Mouse (Mus musculus) kidney, embryonic 16.5 days (tissue): ENCODE data around the gene Lama2. TPM values are rescaled to one million over a fixed set of nuclear protein-coding genes. Genes with fewer than 3 reads are reported as not detected.
A peak's percentile ranks its signal among the peaks of the same experiment; 100 is the strongest.

Experiments used
- ATAC-seq: fragments of 200-750 bp; cut with Nextera tagmentation; 2 replicates; pipeline ENCODE4 v1.8.0; 2017; ENCODE audit warnings: moderate TSS enrichment; ENCODE audit not compliant: low FRiP score, low TSS enrichment
- H3K27ac ChIP-seq: fragments of 300-500 bp; sonication (generic); 2 replicates; pipeline ENCODE4 v1.5.1; 2014; ENCODE audit warnings: low read length
- H3K27me3 ChIP-seq: fragments of 300-500 bp; sonication (generic); 2 replicates; pipeline ENCODE4 v1.6.1; 2014; ENCODE audit warnings: low read length, control low read depth, mixed read lengths; ENCODE audit not compliant: insufficient read depth
- H3K36me3 ChIP-seq: fragments of 300-500 bp; sonication (generic); 2 replicates; pipeline ENCODE4 v1.6.1; 2014; ENCODE audit warnings: low read length, control low read depth, mixed read lengths; ENCODE audit not compliant: insufficient read depth
- H3K4me1 ChIP-seq: fragments of 300-500 bp; sonication (generic); 2 replicates; pipeline ENCODE4 v1.6.1; 2014; ENCODE audit warnings: low read length, control low read depth, mixed read lengths; ENCODE audit not compliant: insufficient read depth
- H3K4me2 ChIP-seq: fragments of 300-500 bp; sonication (generic); replicated peaks from 2 replicates; pipeline ENCODE4 v1.6.1; 2014; ENCODE audit warnings: low read depth, low read length
- H3K4me3 ChIP-seq: fragments of 300-500 bp; sonication (generic); 2 replicates; pipeline ENCODE4 v1.5.1; 2014; ENCODE audit warnings: mild to moderate bottlenecking, low read length
- H3K9ac ChIP-seq: fragments of 300-500 bp; sonication (generic); replicated peaks from 2 replicates; pipeline ENCODE4 v1.6.1; 2014; ENCODE audit warnings: low read length
- H3K9me3 ChIP-seq: fragments of 300-500 bp; sonication (generic); 2 replicates; pipeline ENCODE4 v1.6.1; 2016; ENCODE audit warnings: low read length, control low read depth
- WGBS: fragments of 180-500 bp; shearing (Covaris S2); extraction: QIAGEN DNeasy Blood & Tissue Kit; methylation state at CpG from one replicate; pipeline ENCODE4 v1.1.7; 2014; 5-methylcytosine and 5-hydroxymethylcytosine counted together
- polyA plus RNA-seq: library from polyadenylated mRNA; unstranded; fragments of >200 nt; fragmentation: Nextera tagmentation; extraction: Ambion mirVana; gene quantifications from 2 replicates; pipeline ENCODE4 v1.2.1, GENCODE M21; 2015

Lama2 gene
- polyA plus RNA-seq, result 12.7 and 16.0 TPM in 2 replicates

GRCm38 (mm10) chr10:27619658-27620057, at the start of gene Lama2:
Lama2 (minus strand) TSS chr10:27619758.
- 92% methylated on average over 3 of the region's 3 CpGs for WGBS
- Histone ChIP-seq H3K9me3 (no peaks in the 10 kb centered on the region), H3K36me3 (no peaks in the 10 kb centered on the region), H3K9ac (no peak within 1 kb of the TSS), H3K27me3 (no peaks in the 10 kb centered on the region), H3K27ac (no peak within 1 kb of the TSS), H3K4me2 (no peak within 1 kb of the TSS), H3K4me3 (no peak within 1 kb of the TSS), H3K4me1 (peaks cover 9% of the 10 kb centered on the region; the same call in 1 of the 2 replicates)
- ATAC-seq, result no peak

GRCm38 (mm10) chr10:27664391-27664790, 44.8 kb upstream of the Lama2 start:
- ATAC-seq, result no peak
- H3K36me3 ChIP-seq, result no peaks in the 10 kb centered on the region
- 86% methylated on average over 1 of the region's 1 CpGs for WGBS

GRCm38 (mm10) chr10:27663396-27663795, 43.8 kb upstream of the Lama2 start:
- H3K27me3 ChIP-seq, result no peaks in the 10 kb centered on the region
- H3K9ac ChIP-seq, result no peak overlapping the region
- H3K4me1 ChIP-seq, result no peaks in the 10 kb centered on the region
- WGBS, result 35% methylated on average over 1 of the region's 1 CpGs
- H3K36me3 ChIP-seq, result no peaks in the 10 kb centered on the region
- no peak overlapping the region for H3K4me3 ChIP-seq
- H3K27ac ChIP-seq, result no peak overlapping the region
- H3K4me2 ChIP-seq, result no peak overlapping the region
- H3K9me3 ChIP-seq, result no peaks in the 10 kb centered on the region; the same call in 1 of the 2 replicates
- no peak for ATAC-seq

More at GRCm38 (mm10) chr10:27664391-27664790, 44.8 kb upstream of the Lama2 start:
- Histone ChIP-seq H3K27ac (no peak overlapping the region), H3K4me2 (no peak overlapping the region), H3K9me3 (no peaks in the 10 kb centered on the region; the same call in 1 of the 2 replicates), H3K4me1 (no peaks in the 10 kb centered on the region), H3K9ac (no peak overlapping the region), H3K27me3 (no peaks in the 10 kb centered on the region), H3K4me3 (no peak overlapping the region)

- no peak for ATAC-seq
Observed at GRCm38 (mm10) chr10:27654164-27654563, 34.6 kb upstream of the Lama2 start.

GRCm38 (mm10) chr10:27652694-27653335, 33.3 kb upstream of the Lama2 start:
- Histone ChIP-seq H3K9ac (no peak overlapping the region), H3K27me3 (no peaks in the 10 kb centered on the region), H3K4me3 (no peak overlapping the region), H3K27ac (no peak overlapping the region), H3K9me3 (no peaks in the 10 kb centered on the region), H3K4me2 (no peak overlapping the region; the same call in 1 of the 2 replicates), H3K4me1 (no peaks in the 10 kb centered on the region), H3K36me3 (no peaks in the 10 kb centered on the region)
- ATAC-seq, result peak; percentile 91
- WGBS, result 46% methylated on average over 8 of the region's 8 CpGs

More at GRCm38 (mm10) chr10:27654164-27654563, 34.6 kb upstream of the Lama2 start:
- no peaks in the 10 kb centered on the region for H3K27me3 ChIP-seq
- no peaks in the 10 kb centered on the region for H3K36me3 ChIP-seq
- no peak overlapping the region for H3K27ac ChIP-seq
- H3K9me3 ChIP-seq, result no peaks in the 10 kb centered on the region
- 90% methylated on average over 4 of the region's 4 CpGs for WGBS
- no peak overlapping the region for H3K9ac ChIP-seq
- no peak overlapping the region for H3K4me2 ChIP-seq
- no peak overlapping the region for H3K4me3 ChIP-seq
- no peaks in the 10 kb centered on the region for H3K4me1 ChIP-seq

- Histone ChIP-seq H3K9ac (no peak overlapping the region), H3K4me2 (no peak overlapping the region), H3K36me3 (no peaks in the 10 kb centered on the region), H3K4me1 (no peaks in the 10 kb centered on the region), H3K27ac (no peak overlapping the region), H3K4me3 (no peak overlapping the region), H3K27me3 (no peaks in the 10 kb centered on the region), H3K9me3 (no peaks in the 10 kb centered on the region)
- 72% methylated on average over 2 of the region's 2 CpGs for WGBS
- ATAC-seq, result no peak
Observed at GRCm38 (mm10) chr10:27635721-27636120, 16.2 kb upstream of the Lama2 start.

- Histone ChIP-seq H3K27me3 (no peaks in the 10 kb centered on the region), H3K4me2 (no peak overlapping the region), H3K4me3 (no peak overlapping the region), H3K9me3 (no peaks in the 10 kb centered on the region), H3K4me1 (no peaks in the 10 kb centered on the region), H3K36me3 (no peaks in the 10 kb centered on the region), H3K27ac (no peak overlapping the region), H3K9ac (no peak overlapping the region)
- ATAC-seq, result no peak
- 90% methylated on average over 4 of the region's 4 CpGs for WGBS
Observed at GRCm38 (mm10) chr10:27631002-27631401, 11.4 kb upstream of the Lama2 start.

GRCm38 (mm10) chr10:27621697-27622449, 2.3 kb upstream of the Lama2 start:
- Histone ChIP-seq H3K27ac (no peak overlapping the region), H3K4me3 (no peak overlapping the region), H3K4me2 (no peak overlapping the region), H3K4me1 (peaks cover 5% of the 10 kb centered on the region; the same call in 1 of the 2 replicates), H3K27me3 (no peaks in the 10 kb centered on the region), H3K9me3 (no peaks in the 10 kb centered on the region), H3K9ac (no peak overlapping the region), H3K36me3 (no peaks in the 10 kb centered on the region)
- no peak for ATAC-seq
- 67% methylated on average over 9 of the region's 9 CpGs for WGBS

- H3K27me3 ChIP-seq, result no peaks in the 10 kb centered on the region
- peak; percentile 9; the same call in 1 of the 2 replicates for ATAC-seq
- H3K36me3 ChIP-seq, result no peaks in the 10 kb centered on the region
- H3K4me2 ChIP-seq, result no peak overlapping the region
- H3K9me3 ChIP-seq, result no peaks in the 10 kb centered on the region
- no peak overlapping the region for H3K4me3 ChIP-seq
- H3K4me1 ChIP-seq, result peaks cover 9% of the 10 kb centered on the region; the same call in 1 of the 2 replicates
- no peak overlapping the region for H3K27ac ChIP-seq
- H3K9ac ChIP-seq, result no peak overlapping the region
- WGBS, result 87% methylated on average over 4 of the region's 4 CpGs
Observed at GRCm38 (mm10) chr10:27617522-27618020, 2.0 kb downstream of the Lama2 start.
